Mouse (Mus musculus) olfactory bulb, adult 2 months (tissue): Measurements from ENCODE around the gene Cpne1.

Experiments
- CTCF ChIP-seq: fragments of 200-500 bp; IDR thresholded peaks from 2 replicates; pipeline ENCODE4 v1.5.1; 2012; ENCODE audit warnings: low read depth, mild to moderate bottlenecking, low read length, moderate library complexity; ENCODE audit not compliant: insufficient read depth
- POLR2A ChIP-seq: fragments of 200-500 bp; IDR thresholded peaks from 2 replicates; pipeline ENCODE4 v1.6.1; 2012; ENCODE audit warnings: mild to moderate bottlenecking, low read depth, low read length, moderate library complexity; ENCODE audit not compliant: insufficient read depth

- no peak for TF ChIP-seq POLR2A
- TF ChIP-seq CTCF, result no peak
Measured at GRCm38 (mm10) chr2:156052816-156053215, 58.9 kb downstream of the Cpne1 start, which contains the start of gene Fer1l4.
